Mouse (Mus musculus): ENCODE data around the gene Rufy3.

- no peak for TF ChIP-seq EP300 (IDR thresholded peaks at IDR 0.05; ENCODE audit: insufficient read depth, low read depth, low read length)
- no peak for TF ChIP-seq CTCF (IDR thresholded peaks at IDR 0.05; ENCODE audit: low read depth, low read length)
- no peak for TF ChIP-seq POLR2A (IDR thresholded peaks at IDR 0.05; ENCODE audit: insufficient read depth, low read length)
Observed at GRCm38 (mm10) chr5:88614129-88614528, 49.3 kb downstream of the Rufy3 start.
